Mouse (Mus musculus) bone marrow, adult 2 months (tissue): ENCODE data around the gene Gm13757. TPM values are rescaled to one million over a fixed set of nuclear protein-coding genes. Genes with fewer than 3 reads are reported as not detected.
"Not testable (repeated sequence)": the region's sequence is repeated elsewhere in the genome, so short reads cannot be mapped to it uniquely, and the experiment has no call there.

Source experiments
- H3K27ac ChIP-seq: fragments of 200-500 bp; 2 replicates; pipeline ENCODE4 v1.5.1; 2012; ENCODE audit warnings: low read depth, mild to moderate bottlenecking, control low read depth, inconsistent platforms, low read length; ENCODE audit not compliant: control insufficient read depth, poor library complexity, insufficient read depth
- H3K4me1 ChIP-seq: fragments of 200-500 bp; 2 replicates; pipeline ENCODE4 v1.6.1; 2011; ENCODE audit warnings: low read length; ENCODE audit not compliant: control insufficient read depth, insufficient read depth
- H3K4me3 ChIP-seq: fragments of 200-500 bp; replicated peaks from 2 replicates; pipeline ENCODE3; 2011; ENCODE audit warnings: mild to moderate bottlenecking, low read depth, low read length, control low read depth; ENCODE audit not compliant: control insufficient read depth
- CTCF ChIP-seq: fragments of 200-500 bp; IDR thresholded peaks from 2 replicates; pipeline ENCODE4 v1.5.1; 2011; ENCODE audit warnings: low read length, control low read depth; ENCODE audit not compliant: control insufficient read depth, insufficient read depth
- POLR2A ChIP-seq: fragments of 200-500 bp; IDR thresholded peaks from 2 replicates; pipeline ENCODE4 v1.6.1; 2011; ENCODE audit warnings: low read depth, mild to moderate bottlenecking, control low read depth, low read length, borderline replicate concordance; ENCODE audit not compliant: control insufficient read depth
- WGBS: fragments of 180-500 bp; shearing (Covaris S2); methylation state at CpG from one replicate; pipeline ENCODE4 v1.1.7; 2018; 5-methylcytosine and 5-hydroxymethylcytosine counted together
- polyA plus RNA-seq: library from polyadenylated mRNA; stranded (reverse); fragments of >200 nt; gene quantifications from 2 replicates; pipeline ENCODE4 v1.2.4, GENCODE M21; 2011; ENCODE audit warnings: low replicate concordance; ENCODE audit not compliant: missing spikeins, insufficient read depth, insufficient read length

Gm13757 gene
- polyA plus RNA-seq, result not detected in 2 replicates

DNA sequence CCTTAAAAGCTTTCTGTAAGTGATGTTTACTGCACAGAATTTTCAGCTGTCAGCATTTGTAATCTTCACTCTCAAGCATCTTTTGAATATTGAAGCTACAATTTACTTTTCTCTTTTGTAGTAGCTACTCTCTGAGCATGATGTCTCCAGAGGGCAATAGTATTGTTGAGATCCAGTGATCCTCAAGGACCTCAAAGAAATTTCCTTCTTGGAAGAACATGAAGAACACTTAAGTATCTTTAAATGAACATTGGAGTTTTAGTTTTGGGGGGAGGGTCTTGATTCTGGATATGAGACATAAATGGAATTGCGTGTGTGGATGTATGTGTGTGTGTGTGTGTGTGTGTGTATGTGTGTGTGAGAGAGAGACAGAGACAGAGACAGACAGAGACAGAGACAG lies at the start of gene Gm13757:
Gm13757 (minus strand) TSS at position 101 of the 400 bp plus-strand sequence.
- Histone ChIP-seq H3K4me1 (no peaks in the 10 kb centered on the region), H3K27ac (no peak within 1 kb of the TSS), H3K4me3 (no peak within 1 kb of the TSS)
- 77% methylated on average over 1 of the region's 1 CpGs for WGBS
- TF ChIP-seq POLR2A, result no peak
- TF ChIP-seq CTCF, result no peak

DNA sequence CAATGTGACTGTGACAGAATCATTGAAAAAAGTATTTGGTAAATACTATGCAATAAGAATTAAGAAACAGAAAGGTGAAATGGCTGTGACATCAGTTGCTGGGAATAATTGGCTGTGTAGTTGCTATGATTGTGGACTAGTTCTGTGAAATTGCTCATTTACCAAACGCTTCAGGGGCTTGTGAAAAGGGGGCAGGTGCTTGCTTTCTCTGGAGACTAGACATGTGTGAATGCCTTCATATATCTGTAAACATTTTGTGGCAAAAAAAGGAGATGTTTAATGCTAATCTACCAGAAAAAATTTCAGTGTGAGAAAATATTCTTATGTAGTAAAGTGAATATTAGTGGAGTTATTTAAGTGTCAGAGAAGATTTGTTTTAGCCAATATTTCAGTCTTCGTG lies 44.1 kb upstream of the Gm13757 start, which contains the start of gene Olfr1185-ps1:
Olfr1185-ps1 (plus strand) TSS at position 301 of the 400 bp plus-strand sequence.
- 56% methylated on average over 2 of the region's 2 CpGs for WGBS
- Histone ChIP-seq H3K4me1 (no peaks in the 10 kb centered on the region), H3K27ac (no peak within 1 kb of the TSS), H3K4me3 (no peak within 1 kb of the TSS)
- TF ChIP-seq POLR2A, result no peak
- TF ChIP-seq CTCF, result no peak

DNA sequence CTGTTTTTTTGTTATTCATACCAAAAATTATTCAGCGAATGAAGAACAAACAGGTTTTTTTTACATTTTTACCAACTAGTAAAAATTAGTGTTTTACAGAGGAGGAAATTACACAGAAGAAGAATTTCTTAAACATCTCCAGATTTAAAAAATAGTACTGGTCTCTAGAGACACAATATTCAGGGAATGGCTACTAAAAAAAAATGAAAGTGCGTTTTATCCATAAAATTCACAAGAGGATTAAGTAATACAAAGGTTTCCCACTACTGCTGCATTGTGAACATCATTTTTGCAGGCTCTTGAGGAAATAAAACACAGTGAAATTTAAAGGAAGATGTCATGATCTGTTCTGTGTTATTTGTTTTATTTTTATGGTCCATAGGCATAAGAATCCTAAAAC lies 34.4 kb upstream of the Gm13757 start, which contains the start of gene Olfr1184:
Olfr1184 (plus strand) TSS at position 301 of the 400 bp plus-strand sequence.
- Histone ChIP-seq H3K4me3 (no peak within 1 kb of the TSS), H3K27ac (no peak within 1 kb of the TSS), H3K4me1 (no peaks in the 10 kb centered on the region)
- 80% methylated on average over 2 of the region's 2 CpGs for WGBS
- TF ChIP-seq CTCF (no peak), POLR2A (no peak)

DNA sequence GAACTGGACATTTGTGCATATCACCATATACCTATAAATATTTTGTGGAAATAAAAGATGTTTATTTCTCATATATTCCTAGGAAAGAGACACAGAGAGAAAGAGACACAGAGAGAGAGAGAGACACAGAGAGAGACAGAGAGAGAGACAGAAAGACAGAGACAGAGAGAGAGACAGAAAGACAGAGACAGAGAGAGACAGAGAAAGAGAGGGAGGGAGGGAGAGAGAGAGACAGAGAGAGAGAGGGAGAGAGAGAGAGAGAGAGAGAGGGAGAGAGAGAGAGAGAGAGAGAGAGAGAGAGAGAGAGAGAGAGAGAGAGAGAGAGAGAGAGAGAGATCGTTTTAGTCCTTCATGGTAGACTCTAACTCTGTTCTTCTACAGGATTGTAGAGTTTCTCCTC lies 5.6 kb upstream of the Gm13757 start, which contains the start of gene Olfr1183:
Olfr1183 (plus strand) TSS at position 301 of the 400 bp plus-strand sequence.
- 91% methylated on average over 1 of the region's 1 CpGs for WGBS
- not testable (repeated sequence) for H3K27ac ChIP-seq, H3K4me1 ChIP-seq, H3K4me3 ChIP-seq

DNA sequence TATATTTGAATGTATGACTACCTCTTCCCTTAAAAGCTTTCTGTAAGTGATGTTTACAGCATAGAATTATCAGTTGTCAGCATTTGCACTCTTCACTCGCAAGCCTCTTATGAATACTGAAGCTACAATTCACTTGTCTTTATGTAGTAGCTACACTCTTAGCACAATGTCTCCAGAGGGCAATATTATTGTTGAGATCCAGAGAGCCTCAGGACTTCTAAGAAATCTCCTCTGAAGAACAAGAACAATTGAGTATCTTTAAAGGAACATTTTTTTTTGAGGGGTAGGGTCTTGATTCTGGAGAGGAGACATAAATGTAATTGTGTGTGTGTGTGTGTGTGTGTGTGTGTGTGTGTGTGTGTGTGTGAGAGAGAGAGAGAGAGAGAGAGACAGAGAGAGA lies 22.9 kb downstream of the Gm13757 start, which contains the start of gene Olfr1181:
Olfr1181 (minus strand) TSS at position 101 of the 400 bp plus-strand sequence.
- no peak for TF ChIP-seq CTCF
- TF ChIP-seq POLR2A, result no peak
- 78% methylated on average over 1 of the region's 1 CpGs for WGBS
- H3K4me3 ChIP-seq, result no peak within 1 kb of the TSS

DNA sequence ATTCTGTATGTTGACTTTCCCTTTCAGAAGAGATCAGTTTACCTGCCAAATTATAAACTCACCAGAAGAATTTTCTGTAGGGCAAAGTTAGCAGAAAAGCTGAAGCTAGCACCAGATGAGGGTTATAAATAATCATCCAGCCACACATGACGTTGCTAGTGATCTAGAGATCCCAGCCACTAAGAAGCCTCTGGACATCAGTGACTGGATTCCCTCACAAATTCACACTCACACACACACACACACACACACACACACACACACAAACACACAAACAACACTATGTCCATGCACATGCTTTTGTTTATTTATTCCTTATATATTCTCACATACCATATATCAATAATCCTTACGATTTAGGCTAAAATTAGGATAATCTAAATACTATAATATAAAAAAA lies 29.9 kb downstream of the Gm13757 start, which contains the start of gene Olfr1180:
Olfr1180 (minus strand) TSS at position 101 of the 400 bp plus-strand sequence.
- H3K4me1 ChIP-seq, result no peaks in the 10 kb centered on the region
- H3K27ac ChIP-seq, result no peak within 1 kb of the TSS
- 67% methylated on average over 2 of the region's 2 CpGs for WGBS
- no peak within 1 kb of the TSS for H3K4me3 ChIP-seq
- no peak for TF ChIP-seq CTCF
- TF ChIP-seq POLR2A, result no peak

More for the DNA sequence above, 22.9 kb downstream of the Gm13757 start, which contains the start of gene Olfr1181:
- Histone ChIP-seq H3K27ac (no peak within 1 kb of the TSS), H3K4me1 (no peaks in the 10 kb centered on the region)

DNA sequence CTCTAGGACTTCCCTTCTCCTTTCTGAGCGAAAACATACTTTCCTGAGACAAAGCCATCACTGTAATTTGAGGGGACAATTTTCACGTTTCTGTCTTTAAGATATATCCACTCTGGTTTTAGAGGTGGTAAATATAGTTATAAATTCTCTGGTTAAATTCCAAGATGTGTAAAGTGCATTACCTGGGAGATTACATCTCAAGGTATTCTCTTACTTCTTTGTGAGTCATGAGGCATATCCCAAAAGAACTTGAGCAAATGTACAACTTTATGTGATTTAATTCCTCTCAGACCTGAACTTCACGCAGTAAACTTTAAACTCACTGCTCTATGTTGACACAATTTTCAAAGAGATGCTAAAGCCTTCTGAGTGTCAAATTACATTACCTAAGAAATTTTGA lies 42.6 kb downstream of the Gm13757 start, which contains the start of gene Olfr1179:
Olfr1179 (minus strand) TSS at position 101 of the 400 bp plus-strand sequence.
- WGBS, result 68% methylated on average over 3 of the region's 3 CpGs
- H3K4me1 ChIP-seq, result no peaks in the 10 kb centered on the region
- no peak for TF ChIP-seq POLR2A
- TF ChIP-seq CTCF, result no peak
- no peak within 1 kb of the TSS for H3K27ac ChIP-seq
- no peak within 1 kb of the TSS for H3K4me3 ChIP-seq

Other genes starting within 250 kb of the Gm13757 start
- not detected in 2 replicates for gene Olfr1170, start 220.8 kb downstream of the Gm13757 start, polyA plus RNA-seq
- gene Olfr1173, start 169.3 kb downstream of the Gm13757 start, polyA plus RNA-seq, result not detected in 2 replicates
- gene Olfr1174-ps, start 134.0 kb downstream of the Gm13757 start, polyA plus RNA-seq, result not detected in 2 replicates
- gene Olfr1175-ps, start 121.9 kb downstream of the Gm13757 start, polyA plus RNA-seq, result not detected in 2 replicates
- not detected in 2 replicates for gene Olfr1176, start 112.4 kb downstream of the Gm13757 start, polyA plus RNA-seq
- gene Olfr1177-ps, start 102.6 kb downstream of the Gm13757 start, polyA plus RNA-seq, result not detected in 2 replicates
- gene Olfr1178, start 62.1 kb downstream of the Gm13757 start, polyA plus RNA-seq, result 20.4 and 30.3 TPM in 2 replicates
- not detected in 2 replicates for gene Olfr1179, start 42.7 kb downstream of the Gm13757 start, polyA plus RNA-seq
- gene Olfr1180, start 30.0 kb downstream of the Gm13757 start, polyA plus RNA-seq, result not detected in 2 replicates
- gene Olfr1181, start 23.0 kb downstream of the Gm13757 start, polyA plus RNA-seq, result not detected in 2 replicates
- not detected in 2 replicates for gene Olfr1183, start 5.7 kb upstream of the Gm13757 start, polyA plus RNA-seq
- gene Olfr1184, start 34.5 kb upstream of the Gm13757 start, polyA plus RNA-seq, result not detected in 2 replicates
- gene Olfr1185-ps1, start 44.2 kb upstream of the Gm13757 start, polyA plus RNA-seq, result not detected in 2 replicates
- gene Olfr1186, start 69.4 kb upstream of the Gm13757 start, polyA plus RNA-seq, result not detected in 2 replicates
- gene Olfr1188, start 107.8 kb upstream of the Gm13757 start, polyA plus RNA-seq, result not detected in 2 replicates
- gene Olfr1189, start 137.3 kb upstream of the Gm13757 start, polyA plus RNA-seq, result not detected in 2 replicates
- 0.16 and 1.7 TPM in 2 replicates for gene Olfr1191-ps1, start 191.4 kb upstream of the Gm13757 start, polyA plus RNA-seq
- 0.29 TPM in 1 of 2 replicates, not detected in the other for gene Olfr1192-ps1, start 199.4 kb upstream of the Gm13757 start, polyA plus RNA-seq
- not detected in 2 replicates for gene Olfr1193, start 226.5 kb upstream of the Gm13757 start, polyA plus RNA-seq
- gene Olfr1195, start 240.1 kb upstream of the Gm13757 start, polyA plus RNA-seq, result not detected in 2 replicates